Mouse (Mus musculus): Measurements from ENCODE around the gene Lcat. TPM values are rescaled to one million over a fixed set of nuclear protein-coding genes. Genes with fewer than 3 reads are reported as not detected.
A peak's percentile ranks its signal among the peaks of the same experiment; 100 is the strongest.

Lcat gene
- total and polyA plus RNA-seq, 3 experiments: 0.70 to 3.9 (median 0.84) TPM

- 61% methylated on average over 6 of the region's 6 CpGs for WGBS
- Histone ChIP-seq H3K9ac (ENCODE audit: low read depth, low read length) (no peak overlapping the region), H3K27ac (no peak overlapping the region), H3K36me3 (ENCODE audit: control insufficient read depth, insufficient read depth, low read length) (no peaks in the 10 kb centered on the region), H3K4me1 (ENCODE audit: control insufficient read depth, insufficient read depth, low read length) (peaks cover 4% of the 10 kb centered on the region), H3K79me2 (replicated peaks; ENCODE audit: control insufficient read depth, insufficient read depth, low read length) (no peaks in the 10 kb centered on the region), H3K4me3 (no peak overlapping the region), H3K27me3 (ENCODE audit: control insufficient read depth, insufficient read depth, low read length) (no peaks in the 10 kb centered on the region)
- TF ChIP-seq CTCF (IDR thresholded peaks at IDR 0.05): no peak
- no peak for TF ChIP-seq POLR2A (IDR thresholded peaks at IDR 0.05; ENCODE audit: insufficient read depth, low read depth, low read length)
- TF ChIP-seq EP300 (IDR thresholded peaks at IDR 0.05; ENCODE audit: insufficient read depth, low read depth, low read length): no peak
- no peak for DNase-seq
- intact Hi-C loops (cut with DNase I): no loop called here
Measured at GRCm38 (mm10) chr8:105935105-105935504, 8.1 kb downstream of the Lcat start.

DNA sequence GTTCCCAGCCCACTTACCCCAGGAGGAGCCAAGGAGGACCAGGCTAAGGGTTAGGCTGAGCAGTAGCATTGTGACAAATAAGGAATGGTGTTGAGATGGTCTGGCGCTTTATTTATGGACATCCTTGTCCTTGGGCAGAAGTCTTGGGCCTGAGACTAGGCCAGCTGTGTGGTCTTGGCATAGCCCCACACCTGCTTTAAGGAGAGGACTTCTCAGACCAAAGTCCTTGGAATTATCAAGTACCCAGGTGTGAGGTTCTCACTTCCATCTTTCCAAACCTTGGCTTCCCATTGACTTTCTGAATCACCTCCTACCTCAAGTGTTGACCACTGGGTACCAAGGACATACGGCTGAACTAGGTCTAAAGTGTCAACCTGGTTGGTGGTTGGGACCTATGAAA is 9.4 kb downstream of the Lcat start, which contains the start of gene Ctrl:
Ctrl (minus strand) TSS at position 101 of the 400 bp plus-strand sequence.
- WGBS: 96% methylated on average over 2 of the region's 2 CpGs
- intact Hi-C loops (cut with DNase I): loop anchor here (5.0 kb wide), 1 partner anchor 81 kb away; the partner anchor contains the start of gene Cenpt
- H3K9ac ChIP-seq (ENCODE audit: low read depth, low read length): no peak within 1 kb of the TSS

DNA sequence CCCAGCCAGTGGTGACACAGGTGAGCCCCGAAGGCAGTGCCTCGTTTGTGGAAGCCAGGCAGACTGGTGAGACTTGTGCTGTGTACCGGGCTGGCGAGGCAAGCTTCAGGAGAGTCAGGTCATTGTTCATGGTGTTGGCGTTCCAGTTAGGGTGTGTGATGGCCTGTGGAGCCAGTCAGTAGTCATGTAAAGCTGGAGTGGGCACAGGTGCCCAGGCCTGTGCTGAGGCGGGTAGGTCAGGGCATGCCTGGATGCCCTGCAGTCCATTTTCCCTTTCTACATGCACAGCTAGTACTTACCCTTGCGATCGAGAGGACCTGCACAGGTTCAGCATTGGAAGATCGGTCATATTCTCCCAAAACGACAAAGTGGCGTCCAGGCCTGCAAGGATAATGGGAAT is 10.7 kb downstream of the Lcat start:
- intact Hi-C loops (cut with DNase I): loop anchor here (5.0 kb wide), 1 partner anchor 80 kb away; the partner anchor contains the start of gene Cenpt
- WGBS: 91% methylated on average over 11 of the region's 11 CpGs
- Histone ChIP-seq H3K27ac (no peak overlapping the region), H3K79me2 (replicated peaks; ENCODE audit: control insufficient read depth, insufficient read depth, low read length) (no peaks in the 10 kb centered on the region), H3K9ac (ENCODE audit: low read depth, low read length) (no peak overlapping the region), H3K36me3 (ENCODE audit: control insufficient read depth, insufficient read depth, low read length) (no peaks in the 10 kb centered on the region), H3K4me3 (no peak overlapping the region), H3K27me3 (ENCODE audit: control insufficient read depth, insufficient read depth, low read length) (no peaks in the 10 kb centered on the region), H3K4me1 (ENCODE audit: control insufficient read depth, insufficient read depth, low read length) (peaks cover 3% of the 10 kb centered on the region; the same call in 1 of the 2 replicates)
- DNase-seq: no peak
- TF ChIP-seq POLR2A (IDR thresholded peaks at IDR 0.05; ENCODE audit: insufficient read depth, low read depth, low read length): no peak
- no peak for TF ChIP-seq EP300 (IDR thresholded peaks at IDR 0.05; ENCODE audit: insufficient read depth, low read depth, low read length)
- no peak for TF ChIP-seq CTCF (IDR thresholded peaks at IDR 0.05)

More for the DNA sequence above, 9.4 kb downstream of the Lcat start, which contains the start of gene Ctrl:
- Histone ChIP-seq H3K4me3 (no peak within 1 kb of the TSS), H3K36me3 (ENCODE audit: control insufficient read depth, insufficient read depth, low read length) (no peaks in the 10 kb centered on the region), H3K4me1 (ENCODE audit: control insufficient read depth, insufficient read depth, low read length) (peaks cover 4% of the 10 kb centered on the region), H3K79me2 (replicated peaks; ENCODE audit: control insufficient read depth, insufficient read depth, low read length) (no peaks in the 10 kb centered on the region), H3K27ac (no peak within 1 kb of the TSS), H3K27me3 (ENCODE audit: control insufficient read depth, insufficient read depth, low read length) (no peaks in the 10 kb centered on the region)
- TF ChIP-seq POLR2A (IDR thresholded peaks at IDR 0.05; ENCODE audit: insufficient read depth, low read depth, low read length) (no peak), CTCF (IDR thresholded peaks at IDR 0.05) (no peak), EP300 (IDR thresholded peaks at IDR 0.05; ENCODE audit: insufficient read depth, low read depth, low read length) (no peak)
- no peak for DNase-seq

GRCm38 (mm10) chr8:105931271-105931670 is 11.9 kb downstream of the Lcat start:
- intact Hi-C loops (cut with DNase I): loop anchor here (5.0 kb wide), 1 partner anchor 79 kb away; the partner anchor contains the start of gene Cenpt
- WGBS: 96% methylated on average over 3 of the region's 3 CpGs

DNA sequence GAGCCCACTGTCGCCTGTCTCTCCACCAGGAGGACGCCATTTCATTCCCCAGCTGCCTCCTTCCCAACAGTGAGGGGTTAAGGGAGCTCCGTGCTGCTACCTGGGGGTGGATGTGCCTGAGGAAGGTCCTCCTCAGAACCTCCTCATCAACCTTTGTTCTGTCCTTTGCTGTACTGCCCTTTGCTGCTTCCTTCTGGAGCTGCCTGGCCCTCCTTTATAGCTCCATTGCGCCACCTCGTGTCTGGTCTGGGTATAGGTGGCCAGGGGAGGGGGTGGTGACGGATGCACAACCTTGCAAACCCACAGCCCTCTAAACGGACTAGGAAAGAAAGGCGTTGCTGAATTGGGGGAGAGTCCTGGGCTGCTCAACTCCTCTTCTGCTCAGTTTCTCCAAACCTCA is 12.6 kb downstream of the Lcat start:
- intact Hi-C loops (cut with DNase I): loop anchor here (1.0 to 5.0 kb wide), 3 partner anchors 78 to 216 kb away; partner anchors contain the start of gene Cenpt
- H3K79me2 ChIP-seq (replicated peaks; ENCODE audit: control insufficient read depth, insufficient read depth, low read length): no peaks in the 10 kb centered on the region
- peak; percentile 79 to 92 for DNase-seq
- no peak for TF ChIP-seq POLR2A (IDR thresholded peaks at IDR 0.05; ENCODE audit: insufficient read depth, low read depth, low read length)
- peak; percentile 99 for TF ChIP-seq CTCF (IDR thresholded peaks at IDR 0.05)
- peak; percentile 92 for TF ChIP-seq EP300 (IDR thresholded peaks at IDR 0.05; ENCODE audit: insufficient read depth, low read depth, low read length)
- 20% methylated on average over 8 of the region's 8 CpGs for WGBS
- H3K27ac ChIP-seq: no peak overlapping the region
- no peak overlapping the region for H3K9ac ChIP-seq (ENCODE audit: low read depth, low read length)
- H3K4me3 ChIP-seq: no peak overlapping the region
- H3K27me3 ChIP-seq (ENCODE audit: control insufficient read depth, insufficient read depth, low read length): no peaks in the 10 kb centered on the region
- H3K4me1 ChIP-seq (ENCODE audit: control insufficient read depth, insufficient read depth, low read length): no peaks in the 10 kb centered on the region
- H3K36me3 ChIP-seq (ENCODE audit: control insufficient read depth, insufficient read depth, low read length): no peaks in the 10 kb centered on the region

More at GRCm38 (mm10) chr8:105931271-105931670, 11.9 kb downstream of the Lcat start:
- TF ChIP-seq POLR2A (IDR thresholded peaks at IDR 0.05; ENCODE audit: insufficient read depth, low read depth, low read length) (no peak), EP300 (IDR thresholded peaks at IDR 0.05; ENCODE audit: insufficient read depth, low read depth, low read length) (no peak), CTCF (IDR thresholded peaks at IDR 0.05) (no peak)
- no peaks in the 10 kb centered on the region for H3K4me1 ChIP-seq (ENCODE audit: control insufficient read depth, insufficient read depth, low read length)
- no peaks in the 10 kb centered on the region for H3K27me3 ChIP-seq (ENCODE audit: control insufficient read depth, insufficient read depth, low read length)
- H3K9ac ChIP-seq (ENCODE audit: low read depth, low read length): no peak overlapping the region
- no peak overlapping the region for H3K4me3 ChIP-seq
- no peaks in the 10 kb centered on the region for H3K36me3 ChIP-seq (ENCODE audit: control insufficient read depth, insufficient read depth, low read length)
- no peak overlapping the region for H3K27ac ChIP-seq
- H3K79me2 ChIP-seq (replicated peaks; ENCODE audit: control insufficient read depth, insufficient read depth, low read length): no peaks in the 10 kb centered on the region
- no peak for DNase-seq

- 73% methylated on average over 3 of the region's 3 CpGs for WGBS
- no peak overlapping the region for H3K9ac ChIP-seq (ENCODE audit: low read depth, low read length)
- no peak for DNase-seq
- TF ChIP-seq EP300 (IDR thresholded peaks at IDR 0.05; ENCODE audit: insufficient read depth, low read depth, low read length) (no peak), CTCF (IDR thresholded peaks at IDR 0.05) (no peak), POLR2A (IDR thresholded peaks at IDR 0.05; ENCODE audit: insufficient read depth, low read depth, low read length) (no peak)
- no peaks in the 10 kb centered on the region; the same call in 1 of the 2 replicates for H3K79me2 ChIP-seq (replicated peaks; ENCODE audit: control insufficient read depth, insufficient read depth, low read length)
- H3K27me3 ChIP-seq (ENCODE audit: control insufficient read depth, insufficient read depth, low read length): no peaks in the 10 kb centered on the region
- intact Hi-C loops (cut with DNase I): no loop called here
- H3K4me3 ChIP-seq: no peak overlapping the region
- H3K27ac ChIP-seq: no peak overlapping the region
- H3K4me1 ChIP-seq (ENCODE audit: control insufficient read depth, insufficient read depth, low read length): no peaks in the 10 kb centered on the region; the same call in 1 of the 2 replicates
- H3K36me3 ChIP-seq (ENCODE audit: control insufficient read depth, insufficient read depth, low read length): no peaks in the 10 kb centered on the region
Measured at GRCm38 (mm10) chr8:105925123-105925522, 18.1 kb downstream of the Lcat start.
